Mouse (Mus musculus) heart, adult 2 months (tissue): ENCODE measurements at regions not wholly inside any gene's neighbourhood (a gene's known extent, or its start where the extent isn't known, plus 50 kb on each side); places are given as distances from the start of the nearest gene placed in this dataset.

Source experiments
- CTCF ChIP-seq: fragments of 200-600 bp; IDR thresholded peaks from 2 replicates; pipeline ENCODE4 v1.8.1; 2022; ENCODE audit warnings: antibody characterized with exemption, mild to moderate bottlenecking, moderate library complexity
- EP300 ChIP-seq: fragments of 200-500 bp; IDR thresholded peaks from 2 replicates; pipeline ENCODE4 v1.6.1; 2011; ENCODE audit warnings: low read depth, low read length, control low read depth; ENCODE audit not compliant: insufficient read depth
- POLR2A ChIP-seq: fragments of 200-500 bp; IDR thresholded peaks from 2 replicates; pipeline ENCODE4 v1.6.1; 2011; ENCODE audit warnings: mild to moderate bottlenecking, low read depth, low read length, control low read depth; ENCODE audit not compliant: insufficient read depth

DNA sequence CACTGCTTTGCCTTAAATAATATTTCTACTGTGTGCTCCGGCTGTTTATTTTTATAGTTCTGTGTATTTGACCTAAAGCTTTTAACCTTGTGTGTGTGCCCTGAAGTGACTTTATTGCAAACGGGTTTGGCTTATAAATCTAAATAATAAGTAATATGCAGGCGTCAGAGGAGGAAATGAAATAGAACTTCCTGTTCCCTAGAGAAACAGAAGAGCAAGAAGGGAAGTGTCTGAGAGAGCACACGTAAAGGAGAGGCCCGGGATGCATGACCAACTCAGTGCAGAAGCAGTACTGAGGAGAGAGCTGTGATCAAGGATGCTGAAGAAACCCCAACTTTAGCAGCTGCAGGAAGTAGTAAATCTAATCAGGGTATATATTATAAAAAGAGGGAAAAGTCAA lies 176.4 kb downstream of the Trib2 start:
- TF ChIP-seq CTCF (no peak), POLR2A (no peak), EP300 (no peak)
